Mouse (Mus musculus) lung, adult 10 weeks (tissue): Measurements from ENCODE around the gene Cib2. TPM values are rescaled to one million over a fixed set of nuclear protein-coding genes. Genes with fewer than 3 reads are reported as not detected.

ENCODE experiments used
- polyA plus RNA-seq: library from polyadenylated mRNA; stranded (reverse); fragments of 350-450 nt; fragmentation: Illumina TruSeq; extraction: RNeasy Lipid Tissue Mini Kit (QIAGEN cat#74804); gene quantifications from one replicate; pipeline ENCODE4 v1.2.3, GENCODE M21; 2014; ENCODE audit warnings: low read depth, low replicate concordance; ENCODE audit not compliant: insufficient read depth

The Cib2 gene
- polyA plus RNA-seq: 18.9 TPM

GRCm38 (mm10) chr9:54559771-54560471, at the start of gene Cib2:
Gene Cib2, minus strand, starts transcription at chr9:54560218.

GRCm38 (mm10) chr9:54586199-54587061, 26.4 kb upstream of the Cib2 start, which contains the start of gene Idh3a:
Gene Idh3a, plus strand, starts transcription at chr9:54586334.

GRCm38 (mm10) chr9:54538684-54539083, 21.3 kb downstream of the Cib2 start, which contains the start of gene Sh2d7:
Gene Sh2d7, plus strand, starts transcription at chr9:54538984.

DNA sequence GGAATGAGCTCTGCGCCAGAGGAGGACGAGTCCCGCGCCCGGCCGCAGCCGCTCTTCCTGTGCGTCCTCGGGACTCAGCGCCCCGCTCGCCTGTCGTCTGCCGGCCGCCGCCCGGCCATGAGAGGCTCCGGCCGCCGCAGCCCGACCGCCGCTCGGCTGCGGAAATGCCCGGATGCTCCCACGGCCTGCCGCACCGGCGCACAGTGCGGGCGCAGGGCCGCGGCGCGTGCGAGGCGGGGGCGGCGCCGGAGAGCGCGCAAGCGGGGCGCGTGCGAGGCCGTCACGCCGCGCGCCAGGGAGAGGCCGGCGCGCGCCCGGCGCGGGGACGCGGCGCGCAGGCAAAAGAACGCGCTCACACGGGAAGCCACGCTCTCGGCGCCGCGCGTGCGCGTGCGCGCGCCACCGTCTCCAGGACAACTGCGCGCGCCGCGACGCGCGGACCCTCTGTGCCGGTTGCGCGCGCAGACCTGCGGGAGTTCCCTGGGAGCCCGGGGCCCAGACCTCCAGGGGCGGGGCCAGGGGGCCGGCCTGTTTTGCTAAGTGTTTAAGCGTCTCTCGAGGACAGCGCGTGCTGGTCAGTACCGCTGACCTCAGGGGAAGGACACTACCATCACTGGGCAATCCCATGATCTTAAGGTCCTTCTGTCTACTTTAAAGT, 58.4 kb downstream of the Cib2 start, which contains the start of gene Dmxl2:
Gene Dmxl2, minus strand, starts transcription at position 174 of the 658 bp plus-strand sequence.

Other genes starting within 250 kb of the Cib2 start
- gene Dmxl2, start 58.6 kb downstream of the Cib2 start, polyA plus RNA-seq: 5.3 TPM
- gene Sh2d7, start 21.2 kb downstream of the Cib2 start, polyA plus RNA-seq: not detected
- 57.4 TPM for gene Idh3a, start 26.1 kb upstream of the Cib2 start, polyA plus RNA-seq
- 0.48 TPM for gene Acsbg1, start 101.7 kb upstream of the Cib2 start, polyA plus RNA-seq
- 28.4 TPM for gene Dnaja4, start 138.7 kb upstream of the Cib2 start, polyA plus RNA-seq
- 61.6 TPM for gene Wdr61, start 174.3 kb upstream of the Cib2 start, polyA plus RNA-seq
- 3.1 TPM for gene Crabp1, start 204.5 kb upstream of the Cib2 start, polyA plus RNA-seq